Mouse (Mus musculus): Measurements from ENCODE around the gene Znrf4. TPM values are rescaled to one million over a fixed set of nuclear protein-coding genes. Genes with fewer than 3 reads are reported as not detected.

Gene Znrf4
- total and polyA plus RNA-seq, 2 experiments from 2014 or later, result 0.13 TPM; not detected in 1

GRCm38 (mm10) chr17:56510970-56511706, 1.1 kb downstream of the Znrf4 start:
- peak overlapping the region; percentile 19 for H3K4me3 ChIP-seq (ENCODE audit: low read depth, low read length)
- no peak for ATAC-seq
- H3K27me3 ChIP-seq (ENCODE audit: insufficient read depth, low read length), result no peaks in the 10 kb centered on the region; the same call in 1 of the 2 replicates
- H3K36me3 ChIP-seq (ENCODE audit: insufficient read depth), result no peaks in the 10 kb centered on the region
- no peak for DNase-seq
- no peak; the same call in 1 of the 2 replicates for TF ChIP-seq CTCF (IDR thresholded peaks at IDR 0.05; ENCODE audit: low read depth)
- peaks cover 17% of the 10 kb centered on the region for H3K4me1 ChIP-seq (ENCODE audit: insufficient read depth)
- H3K4me2 ChIP-seq (ENCODE audit: low read depth), result peak overlapping the region; percentile 41
- no peaks in the 10 kb centered on the region for H3K9me3 ChIP-seq (ENCODE audit: low read length)
- peak overlapping the region; percentile 31; the same call in 1 of the 2 replicates for H3K9ac ChIP-seq
- no peak overlapping the region for H3K27ac ChIP-seq (ENCODE audit: low read depth, low read length)
- 10% methylated on average over 59 of the region's 60 CpGs for WGBS

- H3K4me1 ChIP-seq (ENCODE audit: insufficient read depth), result peaks cover 11% of the 10 kb centered on the region
Measured at GRCm38 (mm10) chr17:56510473-56510969, 1.7 kb downstream of the Znrf4 start.

GRCm38 (mm10) chr17:56509707-56510472, 2.3 kb downstream of the Znrf4 start:
- TF ChIP-seq CTCF (IDR thresholded peaks at IDR 0.05; ENCODE audit: low read depth), result no peak
- WGBS, result 6% methylated on average over 32 of the region's 37 CpGs
- peak; percentile 82 for DNase-seq
- Histone ChIP-seq H3K27ac (ENCODE audit: low read depth, low read length) (peak overlapping the region; percentile 30; the same call in 1 of the 2 replicates), H3K27me3 (ENCODE audit: insufficient read depth, low read length) (no peaks in the 10 kb centered on the region; the same call in 1 of the 2 replicates), H3K4me2 (ENCODE audit: low read depth) (peak overlapping the region; percentile 13; the same call in 1 of the 2 replicates), H3K9ac (no peak overlapping the region), H3K4me3 (ENCODE audit: low read depth, low read length) (no peak overlapping the region), H3K36me3 (ENCODE audit: insufficient read depth) (no peaks in the 10 kb centered on the region), H3K9me3 (ENCODE audit: low read length) (no peaks in the 10 kb centered on the region), H3K4me1 (ENCODE audit: insufficient read depth) (peaks cover 7% of the 10 kb centered on the region; the same call in 1 of the 2 replicates)
- peak; percentile 50 for ATAC-seq

More at GRCm38 (mm10) chr17:56510473-56510969, 1.7 kb downstream of the Znrf4 start:
- H3K27me3 ChIP-seq (ENCODE audit: insufficient read depth, low read length), result no peaks in the 10 kb centered on the region; the same call in 1 of the 2 replicates
- no peak for TF ChIP-seq CTCF (IDR thresholded peaks at IDR 0.05; ENCODE audit: low read depth)
- peak overlapping the region; percentile 30; the same call in 1 of the 2 replicates for H3K27ac ChIP-seq (ENCODE audit: low read depth, low read length)
- WGBS, result 26% methylated on average over 27 of the region's 27 CpGs
- no peak overlapping the region for H3K4me3 ChIP-seq (ENCODE audit: low read depth, low read length)
- H3K9ac ChIP-seq, result no peak overlapping the region
- peak overlapping the region; percentile 41; the same call in 1 of the 2 replicates for H3K4me2 ChIP-seq (ENCODE audit: low read depth)
- H3K9me3 ChIP-seq (ENCODE audit: low read length), result no peaks in the 10 kb centered on the region
- no peak for ATAC-seq
- H3K36me3 ChIP-seq (ENCODE audit: insufficient read depth), result no peaks in the 10 kb centered on the region
- DNase-seq, result peak; percentile 55

- Histone ChIP-seq H3K4me2 (ENCODE audit: low read depth) (peak overlapping the region; percentile 13; the same call in 1 of the 2 replicates), H3K9me3 (ENCODE audit: low read length) (no peaks in the 10 kb centered on the region), H3K27me3 (ENCODE audit: insufficient read depth, low read length) (no peaks in the 10 kb centered on the region; the same call in 1 of the 2 replicates), H3K4me1 (ENCODE audit: insufficient read depth) (peaks cover 7% of the 10 kb centered on the region; the same call in 1 of the 2 replicates), H3K36me3 (ENCODE audit: insufficient read depth) (no peaks in the 10 kb centered on the region), H3K27ac (ENCODE audit: low read depth, low read length) (peak overlapping the region; percentile 81), H3K9ac (no peak overlapping the region), H3K4me3 (ENCODE audit: low read depth, low read length) (no peak overlapping the region)
- no peak for TF ChIP-seq CTCF (IDR thresholded peaks at IDR 0.05; ENCODE audit: low read depth)
- DNase-seq (peak; percentile 51), ATAC-seq (peak; percentile 5)
- 26% methylated on average over 10 of the region's 10 CpGs for WGBS
Measured at GRCm38 (mm10) chr17:56509021-56509640, 3.1 kb downstream of the Znrf4 start.

GRCm38 (mm10) chr17:56507161-56508068, 4.8 kb downstream of the Znrf4 start:
- ATAC-seq, result peak; percentile 92
- H3K4me2 ChIP-seq (ENCODE audit: low read depth), result peak overlapping the region; percentile 97
- no peaks in the 10 kb centered on the region; the same call in 1 of the 2 replicates for H3K27me3 ChIP-seq (ENCODE audit: insufficient read depth, low read length)
- peak overlapping the region; percentile 91 for H3K9ac ChIP-seq
- H3K36me3 ChIP-seq (ENCODE audit: insufficient read depth), result no peaks in the 10 kb centered on the region
- peak; percentile 99 for DNase-seq
- H3K9me3 ChIP-seq (ENCODE audit: low read length), result no peaks in the 10 kb centered on the region
- peak overlapping the region; percentile 58 for H3K4me3 ChIP-seq (ENCODE audit: low read depth, low read length)
- peaks cover 8% of the 10 kb centered on the region; the same call in 1 of the 2 replicates for H3K4me1 ChIP-seq (ENCODE audit: insufficient read depth)
- H3K27ac ChIP-seq (ENCODE audit: low read depth, low read length), result peak overlapping the region; percentile 99
- no peak for TF ChIP-seq CTCF (IDR thresholded peaks at IDR 0.05; ENCODE audit: low read depth)
- WGBS, result 2% methylated on average over 42 of the region's 42 CpGs

Measured in forebrain, postnatal 0 days (tissue).